Mouse (Mus musculus) midbrain, embryonic 14.5 days (tissue): ENCODE results near the gene Fzd2. TPM values are rescaled to one million over a fixed set of nuclear protein-coding genes. Genes with fewer than 3 reads are reported as not detected.

ENCODE experiments used
- ATAC-seq: fragments of 200-750 bp; cut with Nextera tagmentation; 2 replicates; pipeline ENCODE4 v1.8.0; 2017; ENCODE audit warnings: moderate number of reproducible peaks, moderate library complexity; ENCODE audit not compliant: low FRiP score, low TSS enrichment
- DNase-seq: peaks from one replicate; pipeline ENCODE4 v3.0.0-alpha.2; 2015
- H3K27ac ChIP-seq: fragments of 300-500 bp; sonication (generic); replicated peaks from 2 replicates; pipeline ENCODE4 v1.5.1; 2014; ENCODE audit warnings: mild to moderate bottlenecking, low read depth, low read length, moderate library complexity
- H3K27me3 ChIP-seq: fragments of 300-500 bp; sonication (generic); 2 replicates; pipeline ENCODE4 v1.6.1; 2014; ENCODE audit warnings: low read length, control low read depth, mixed read lengths; ENCODE audit not compliant: control insufficient read depth, insufficient read depth
- H3K36me3 ChIP-seq: fragments of 300-500 bp; sonication (generic); 2 replicates; pipeline ENCODE4 v1.6.1; 2014; ENCODE audit warnings: low read length, control low read depth; ENCODE audit not compliant: control insufficient read depth, insufficient read depth
- H3K4me1 ChIP-seq: fragments of 300-500 bp; sonication (generic); 2 replicates; pipeline ENCODE4 v1.6.1; 2014; ENCODE audit warnings: mild to moderate bottlenecking, antibody characterized with exemption, low read length, control low read depth; ENCODE audit not compliant: control insufficient read depth, insufficient read depth
- H3K4me2 ChIP-seq: fragments of 300-500 bp; sonication (generic); 2 replicates; pipeline ENCODE4 v1.6.1; 2014; ENCODE audit warnings: mild to moderate bottlenecking, low read length, moderate library complexity
- H3K4me3 ChIP-seq: fragments of 300-500 bp; sonication (generic); replicated peaks from 2 replicates; pipeline ENCODE4 v1.5.1; 2014; ENCODE audit warnings: low read depth, low read length
- H3K9ac ChIP-seq: fragments of 300-500 bp; sonication (generic); replicated peaks from 2 replicates; pipeline ENCODE4 v1.6.1; 2014; ENCODE audit warnings: mild to moderate bottlenecking, low read length, moderate library complexity
- H3K9me3 ChIP-seq: fragments of 300-500 bp; sonication (generic); 2 replicates; pipeline ENCODE4 v1.6.1; 2016; ENCODE audit warnings: low read length, control low read depth, mixed read lengths; ENCODE audit not compliant: control insufficient read depth
- WGBS: fragments of 180-500 bp; shearing (Covaris S2); extraction: QIAGEN DNeasy Blood & Tissue Kit; methylation state at CpG from one replicate; pipeline ENCODE4 v1.1.7; 2014; 5-methylcytosine and 5-hydroxymethylcytosine counted together
- polyA plus RNA-seq: library from polyadenylated mRNA; unstranded; fragments of >200 nt; fragmentation: Nextera tagmentation; extraction: Ambion mirVana; gene quantifications from 2 replicates; pipeline ENCODE4 v1.2.1, GENCODE M21; 2014

Gene Fzd2
- polyA plus RNA-seq, 1 experiment from 2014 or later: 8.0 TPM

- H3K27me3 ChIP-seq: no peaks in the 10 kb centered on the region
- WGBS: 76% methylated on average over 6 of the region's 6 CpGs
- H3K9me3 ChIP-seq: no peaks in the 10 kb centered on the region
- no peak overlapping the region for H3K27ac ChIP-seq
- DNase-seq (no peak), ATAC-seq (no peak)
- no peak overlapping the region for H3K4me3 ChIP-seq
- H3K4me2 ChIP-seq: no peak overlapping the region
- no peaks in the 10 kb centered on the region for H3K36me3 ChIP-seq
- no peak overlapping the region for H3K9ac ChIP-seq
- H3K4me1 ChIP-seq: no peaks in the 10 kb centered on the region
These were observed 52.7 kb downstream of the Fzd2 start for GRCm38 (mm10) chr11:102656931-102657330.

Other genes with a start within 250 kb of the Fzd2 start
- gene Slc4a1, start 238.2 kb upstream of the Fzd2 start, polyA plus RNA-seq: 0.51 and 2.3 TPM in 2 replicates
- gene Rundc3a, start 211.0 kb upstream of the Fzd2 start, polyA plus RNA-seq: 113 and 165 TPM in 2 replicates
- gene Slc25a39, start 196.4 kb upstream of the Fzd2 start, polyA plus RNA-seq: 132 and 144 TPM in 2 replicates
- gene Grn, start 174.1 kb upstream of the Fzd2 start, polyA plus RNA-seq: 33.1 and 45.5 TPM in 2 replicates
- gene Fam171a2, start 156.7 kb upstream of the Fzd2 start, polyA plus RNA-seq: 28.6 and 50.4 TPM in 2 replicates
- gene Itga2b, start 134.3 kb upstream of the Fzd2 start, polyA plus RNA-seq: 5.4 and 7.7 TPM in 2 replicates
- 51.3 and 58.4 TPM in 2 replicates for gene Gpatch8, start 48.0 kb upstream of the Fzd2 start, polyA plus RNA-seq
- 2.3 and 4.2 TPM in 2 replicates for gene Gm11627, start 24.9 kb upstream of the Fzd2 start, polyA plus RNA-seq
- 0.12 TPM in 1 of 2 replicates, not detected in the other for gene Meioc, start 59.3 kb downstream of the Fzd2 start, polyA plus RNA-seq
- 38.8 and 42.4 TPM in 2 replicates for gene Ccdc43, start 93.4 kb downstream of the Fzd2 start, polyA plus RNA-seq
- 18.2 and 24.1 TPM in 2 replicates for gene Adam11, start 157.0 kb downstream of the Fzd2 start, polyA plus RNA-seq
- 32.0 and 33.9 TPM in 2 replicates for gene Gjc1, start 215.3 kb downstream of the Fzd2 start, polyA plus RNA-seq
- gene Higd1b, start 231.5 kb downstream of the Fzd2 start, polyA plus RNA-seq: 5.4 and 9.6 TPM in 2 replicates